Mouse (Mus musculus) myocyte (in vitro differentiated cells): ENCODE data around the gene Eaf2.

Source experiments
- CEBPB ChIP-seq: IDR thresholded peaks from 2 replicates; pipeline ENCODE4 v1.6.1; 2011; ENCODE audit warnings: mild to moderate bottlenecking, moderate library complexity; ENCODE audit not compliant: poor library complexity, insufficient read depth, severe bottlenecking
- E2F4 ChIP-seq: IDR thresholded peaks from one replicate; pipeline ENCODE4 v1.6.1; 2011; ENCODE audit warnings: mild to moderate bottlenecking, control low read depth, moderate library complexity; ENCODE audit not compliant: insufficient read depth
- MAX ChIP-seq: IDR thresholded peaks from one replicate; pipeline ENCODE4 v1.6.1; 2011; ENCODE audit warnings: low read depth, mild to moderate bottlenecking, control low read depth
- MYOG ChIP-seq, 3 experiments: IDR thresholded peaks; one replicate each; pipeline ENCODE4 v1.6.1; 2011; ENCODE audit warnings: control low read depth in 2 of 3, low read depth in 2 of 3, mild to moderate bottlenecking in 2 of 3; ENCODE audit not compliant: insufficient read length in 2 of 3, control insufficient read depth in 1 of 3, insufficient read depth in 1 of 3
- POLR2A ChIP-seq: IDR thresholded peaks from one replicate; pipeline ENCODE4 v1.6.1; 2011; ENCODE audit warnings: low read depth, mild to moderate bottlenecking, control low read depth, moderate library complexity; ENCODE audit not compliant: insufficient read length
- POLR2AphosphoS2 ChIP-seq: IDR thresholded peaks from one replicate; pipeline ENCODE4 v1.6.1; 2011; ENCODE audit warnings: low read depth, control low read depth; ENCODE audit not compliant: insufficient read length
- SRF ChIP-seq: IDR thresholded peaks from one replicate; pipeline ENCODE4 v1.6.1; 2011; ENCODE audit warnings: low read depth; ENCODE audit not compliant: control insufficient read depth, insufficient read length
- TCF12 ChIP-seq: IDR thresholded peaks from one replicate; pipeline ENCODE4 v1.6.1; 2011; ENCODE audit warnings: mild to moderate bottlenecking, control low read depth; ENCODE audit not compliant: poor library complexity, insufficient read depth, severe bottlenecking
- USF1 ChIP-seq: IDR thresholded peaks from one replicate; pipeline ENCODE4 v1.6.1; 2011; ENCODE audit warnings: low read depth, mild to moderate bottlenecking, control low read depth, moderate library complexity

- TF ChIP-seq TCF12, result no peak
- no peak for TF ChIP-seq POLR2A
- TF ChIP-seq E2F4, result no peak
- TF ChIP-seq USF1, result no peak
- TF ChIP-seq POLR2AphosphoS2, result no peak
- TF ChIP-seq MYOG (IDR thresholded peaks at IDR 0.05; ENCODE audit: control insufficient read depth in 1 of 3, insufficient read depth in 1 of 3, insufficient read length in 2 of 3, low read depth in 2 of 3), result no peak
- TF ChIP-seq SRF, result no peak
- TF ChIP-seq CEBPB, result no peak
- no peak for TF ChIP-seq MAX
These were observed 127.0 kb downstream of the Eaf2 start for GRCm38 (mm10) chr16:36747767-36748166.
